Mouse (Mus musculus) liver, adult 2 months (tissue): Measurements from ENCODE around the gene Wasf3. TPM values are rescaled to one million over a fixed set of nuclear protein-coding genes. Genes with fewer than 3 reads are reported as not detected.
"Not testable (repeated sequence)": the region's sequence is repeated elsewhere in the genome, so short reads cannot be mapped to it uniquely, and the experiment has no call there.

Experiments
- DNase-seq: peaks from one replicate; pipeline ENCODE4 v3.0.0-alpha.2; 2011; ENCODE audit warnings: low read depth, low spot score; ENCODE audit errors: extremely low read depth
- H3K27ac ChIP-seq: fragments of 200-500 bp; replicated peaks from 2 replicates; pipeline ENCODE4 v1.5.1; 2012; ENCODE audit warnings: low read depth, mild to moderate bottlenecking, control low read depth, inconsistent platforms, low read length; ENCODE audit not compliant: insufficient read depth
- H3K27me3 ChIP-seq: fragments of 200-500 bp; 2 replicates; pipeline ENCODE4 v1.6.1; 2012; ENCODE audit warnings: mild to moderate bottlenecking, moderate library complexity, low read length, inconsistent platforms; ENCODE audit not compliant: control insufficient read depth, insufficient read depth
- H3K36me3 ChIP-seq: fragments of 200-500 bp; 2 replicates; pipeline ENCODE4 v1.6.1; 2012; ENCODE audit warnings: low read length, inconsistent platforms; ENCODE audit not compliant: control insufficient read depth, insufficient read depth
- H3K4me1 ChIP-seq: fragments of 200-500 bp; 2 replicates; pipeline ENCODE4 v1.6.1; 2011; ENCODE audit warnings: low read length; ENCODE audit not compliant: control insufficient read depth, insufficient read depth
- H3K4me3 ChIP-seq: fragments of 200-500 bp; 2 replicates; pipeline ENCODE4 v1.5.1; 2011; ENCODE audit warnings: low read depth, mild to moderate bottlenecking, control low read depth, low read length, moderate library complexity; ENCODE audit not compliant: insufficient read depth
- H3K79me2 ChIP-seq: fragments of 200-500 bp; 2 replicates; pipeline ENCODE4 v1.6.1; 2012; ENCODE audit warnings: inconsistent platforms, mild to moderate bottlenecking, low read length, moderate library complexity; ENCODE audit not compliant: control insufficient read depth, insufficient read depth
- H3K9ac ChIP-seq: fragments of 200-500 bp; 2 replicates; pipeline ENCODE4 v1.6.1; 2012; ENCODE audit warnings: low read depth, mild to moderate bottlenecking, control low read depth, inconsistent platforms, low read length
- CTCF ChIP-seq: fragments of 200-500 bp; IDR thresholded peaks from 2 replicates; pipeline ENCODE4 v1.5.1; 2011; ENCODE audit warnings: low read depth, low read length, control low read depth
- POLR2A ChIP-seq: fragments of 200-500 bp; IDR thresholded peaks from 2 replicates; pipeline ENCODE4 v1.6.1; 2011; ENCODE audit warnings: low read length, control low read depth; ENCODE audit not compliant: insufficient read depth; ENCODE audit errors: extremely low read depth
- WGBS: fragments of 180-500 bp; shearing (Covaris S2); methylation state at CpG from one replicate; pipeline ENCODE4 v1.1.7; 2018; 5-methylcytosine and 5-hydroxymethylcytosine counted together
- polyA plus RNA-seq: library from polyadenylated mRNA; depleted of rRNA; stranded (reverse); fragments of >200 nt; gene quantifications from 2 replicates; pipeline ENCODE4 v1.2.3, GENCODE M21; 2012
- total RNA-seq: library from RNA; depleted of rRNA; stranded (reverse); fragments of >200 nt; gene quantifications from 2 replicates; pipeline ENCODE4 v1.2.3, GENCODE M21; 2014

The Wasf3 gene
- total and polyA plus RNA-seq, 2 experiments: 0.02 to 0.09 TPM

- TF ChIP-seq CTCF (no peak), POLR2A (no peak)
- WGBS: 33% methylated on average over 13 of the region's 13 CpGs
- H3K4me1 ChIP-seq: no peaks in the 10 kb centered on the region
- DNase-seq: no peak
- H3K36me3 ChIP-seq: no peaks in the 10 kb centered on the region
- H3K9ac ChIP-seq: no peak overlapping the region
- H3K27me3 ChIP-seq: peaks cover 9% of the 10 kb centered on the region
- no peak overlapping the region for H3K4me3 ChIP-seq
- no peak overlapping the region for H3K27ac ChIP-seq
- no peaks in the 10 kb centered on the region for H3K79me2 ChIP-seq
These were observed 1.2 kb downstream of the Wasf3 start for GRCm38 (mm10) chr5:146385989-146386388.

- Histone ChIP-seq H3K9ac (no peak overlapping the region), H3K27me3 (peaks cover 9% of the 10 kb centered on the region), H3K4me3 (no peak overlapping the region), H3K79me2 (no peaks in the 10 kb centered on the region), H3K36me3 (no peaks in the 10 kb centered on the region), H3K4me1 (no peaks in the 10 kb centered on the region), H3K27ac (no peak overlapping the region)
- DNase-seq: no peak
- 86% methylated on average over 4 of the region's 4 CpGs for WGBS
- no peak for TF ChIP-seq POLR2A
- TF ChIP-seq CTCF: no peak
These were observed 2.1 kb downstream of the Wasf3 start for GRCm38 (mm10) chr5:146386906-146387305.

GRCm38 (mm10) chr5:146394563-146394962 lies 9.8 kb downstream of the Wasf3 start:
- WGBS: 80% methylated on average over 7 of the region's 7 CpGs
- no peak for DNase-seq
- Histone ChIP-seq H3K4me1 (no peaks in the 10 kb centered on the region), H3K9ac (no peak overlapping the region), H3K27ac (no peak overlapping the region), H3K36me3 (no peaks in the 10 kb centered on the region), H3K27me3 (no peaks in the 10 kb centered on the region), H3K79me2 (no peaks in the 10 kb centered on the region), H3K4me3 (no peak overlapping the region)
- no peak for TF ChIP-seq CTCF
- TF ChIP-seq POLR2A: no peak

- Histone ChIP-seq H3K9ac (no peak overlapping the region), H3K36me3 (no peaks in the 10 kb centered on the region), H3K27ac (no peak overlapping the region), H3K4me3 (no peak overlapping the region), H3K27me3 (no peaks in the 10 kb centered on the region), H3K4me1 (no peaks in the 10 kb centered on the region), H3K79me2 (no peaks in the 10 kb centered on the region)
- WGBS: 93% methylated on average over 5 of the region's 5 CpGs
- no peak for TF ChIP-seq POLR2A
- TF ChIP-seq CTCF: no peak
- DNase-seq: no peak
These were observed 12.5 kb downstream of the Wasf3 start for GRCm38 (mm10) chr5:146397253-146397652.

- Histone ChIP-seq H3K27ac (no peak overlapping the region), H3K9ac (no peak overlapping the region), H3K79me2 (no peaks in the 10 kb centered on the region), H3K4me1 (no peaks in the 10 kb centered on the region), H3K36me3 (no peaks in the 10 kb centered on the region), H3K27me3 (no peaks in the 10 kb centered on the region), H3K4me3 (no peak overlapping the region)
- TF ChIP-seq CTCF: no peak
- TF ChIP-seq POLR2A: no peak
- 90% methylated on average over 7 of the region's 7 CpGs for WGBS
- DNase-seq: no peak
These were observed 13.8 kb downstream of the Wasf3 start for GRCm38 (mm10) chr5:146398386-146399115.

- H3K4me1 ChIP-seq, H3K27me3 ChIP-seq, H3K36me3 ChIP-seq, DNase-seq, H3K79me2 ChIP-seq, H3K4me3 ChIP-seq, H3K9ac ChIP-seq, H3K27ac ChIP-seq: not testable (repeated sequence)
- WGBS: 90% methylated on average over 6 of the region's 6 CpGs
These were observed 16.2 kb downstream of the Wasf3 start for GRCm38 (mm10) chr5:146401012-146401411.
